In the genomic region with DNA sequence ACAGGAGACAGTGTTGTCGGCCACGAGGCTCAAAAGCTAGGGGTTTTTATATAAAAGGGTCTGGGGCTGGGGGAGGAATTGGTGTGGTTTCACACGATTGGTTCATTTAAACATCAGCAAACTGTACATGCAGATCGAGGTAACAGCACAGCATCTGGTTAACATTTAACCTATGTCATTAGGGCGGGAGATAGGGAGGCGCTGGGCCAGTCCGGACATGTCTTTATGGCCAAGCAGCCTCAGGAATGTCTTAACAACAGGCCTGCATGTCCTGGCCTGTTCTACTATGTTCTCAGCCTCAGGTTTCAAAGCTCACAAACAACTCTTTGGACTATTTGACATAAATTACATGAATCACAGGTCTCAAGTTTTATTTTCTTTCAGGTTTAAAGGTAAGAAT, we compare ENCODE assay signal across 8 mouse cellular contexts.
DNase-seq lines count a peak whose midpoint lies in the region; ATAC-seq lines count a peak whose summit lies in the region.
"Not testable (repeated sequence)": the region's sequence is repeated elsewhere in the genome, so short reads cannot be mapped to it uniquely, and the experiment has no call there.

No protein-coding gene starts in this region.

- H3K4me1 ChIP-seq in embryonic facial prominence, embryonic 14.5 days (ENCODE audit: control insufficient read depth, insufficient read depth, low read length); intestine, embryonic 16.5 days (ENCODE audit: control insufficient read depth, insufficient read depth, low read length); kidney, embryonic 16.5 days (ENCODE audit: insufficient read depth, low read length): not testable (repeated sequence)

- not testable (repeated sequence) for H3K27me3 ChIP-seq in embryonic facial prominence, embryonic 14.5 days (replicated peaks; ENCODE audit: control insufficient read depth, insufficient read depth, low read length); intestine, embryonic 16.5 days (replicated peaks; ENCODE audit: control insufficient read depth, insufficient read depth, low read length); kidney, embryonic 16.5 days (ENCODE audit: insufficient read depth, low read length)

- 59% methylated on average over 7 of the region's 7 CpGs for WGBS in embryonic facial prominence, embryonic 14.5 days
- 55% methylated on average over 7 of the region's 7 CpGs for WGBS in intestine, embryonic 16.5 days
- 26% methylated on average over 7 of the region's 7 CpGs for WGBS in kidney, embryonic 16.5 days

- H3K4me2 ChIP-seq in embryonic facial prominence, embryonic 14.5 days (ENCODE audit: low read depth, low read length); intestine, embryonic 16.5 days (ENCODE audit: low read depth, low read length); kidney, embryonic 16.5 days (replicated peaks; ENCODE audit: low read depth, low read length): not testable (repeated sequence)

- H3K9ac ChIP-seq in embryonic facial prominence, embryonic 14.5 days (ENCODE audit: low read depth, low read length); intestine, embryonic 16.5 days (ENCODE audit: low read depth, low read length); kidney, embryonic 16.5 days (replicated peaks; ENCODE audit: low read length): not testable (repeated sequence)

- H3K36me3 ChIP-seq in embryonic facial prominence, embryonic 14.5 days (ENCODE audit: control insufficient read depth, insufficient read depth, low read length); intestine, embryonic 16.5 days (ENCODE audit: control insufficient read depth, insufficient read depth, low read length); kidney, embryonic 16.5 days (ENCODE audit: insufficient read depth, low read length): not testable (repeated sequence)

- not testable (repeated sequence) for H3K4me3 ChIP-seq in embryonic facial prominence, embryonic 14.5 days (ENCODE audit: low read depth, low read length); intestine, embryonic 16.5 days (ENCODE audit: low read length); kidney, embryonic 16.5 days (ENCODE audit: low read length)

- DNase-seq in ES-CJ7 (ENCODE audit: low read depth, low spot score) = peak; percentile 30
- DNase-seq in embryo, embryonic 10 days (ENCODE audit: low spot score) = peak; percentile 8
- DNase-seq in embryonic facial prominence, embryonic 14.5 days (ENCODE audit: low spot score) = peak; percentile 12
- peak; percentile 67 to 73 for DNase-seq in kidney, adult 8-10 months
- peak; percentile 37 to 70 for DNase-seq in kidney, postnatal 25 days
- DNase-seq in yolk sac, embryonic 10.5 days (ENCODE audit: low spot score) = peak; percentile 2

- not testable (repeated sequence) for H3K9me3 ChIP-seq in embryonic facial prominence, embryonic 14.5 days (ENCODE audit: control insufficient read depth, low read length); intestine, embryonic 16.5 days (ENCODE audit: control insufficient read depth, low read length); kidney, embryonic 16.5 days (ENCODE audit: low read length)

- H3K27ac ChIP-seq in embryonic facial prominence, embryonic 14.5 days (replicated peaks; ENCODE audit: low read depth, low read length); intestine, embryonic 16.5 days (ENCODE audit: low read length): not testable (repeated sequence)
- H3K27ac ChIP-seq in kidney, embryonic 16.5 days (ENCODE audit: low read length) = peak overlapping the region; percentile 34; the same call in 1 of the 2 replicates

- ATAC-seq in embryonic facial prominence, embryonic 14.5 days (ENCODE audit: low read depth) = not testable (repeated sequence)
- 0 out of 2 replicates have a peak, but pooled peaks have one; percentile 46 for ATAC-seq in intestine, embryonic 16.5 days
- ATAC-seq in kidney, embryonic 16.5 days (ENCODE audit: low FRiP score, low TSS enrichment) = 0 out of 2 replicates have a peak, but pooled peaks have one; percentile 57

Comparison
In these comparisons a context has a peak if more than half of its experiments do, and no peak if none do; other contexts are left out.
1. DNase-seq: peak in every context shown above with its lines; median percentile 70 in kidney, adult 8-10 months; 54 in kidney, postnatal 25 days; 30 in ES-CJ7; 12 in embryonic facial prominence, embryonic 14.5 days; 8 in embryo, embryonic 10 days; 2 in yolk sac, embryonic 10.5 days.